Mouse (Mus musculus): Measurements from ENCODE around the gene Akap13. TPM values are rescaled to one million over a fixed set of nuclear protein-coding genes. Genes with fewer than 3 reads are reported as not detected.

Gene Akap13
- polyA plus RNA-seq, 1 experiment: 51.8 TPM

- H3K4me1 ChIP-seq (ENCODE audit: control insufficient read depth, insufficient read depth, low read length): no peaks in the 10 kb centered on the region
- H3K4me3 ChIP-seq (ENCODE audit: insufficient read depth, low read length): no peak overlapping the region
- H3K27ac ChIP-seq (ENCODE audit: insufficient read depth, low read length): no peak overlapping the region
- TF ChIP-seq CTCF (IDR thresholded peaks at IDR 0.05; ENCODE audit: borderline replicate concordance, insufficient read depth, low read length) (no peak), POLR2A (IDR thresholded peaks at IDR 0.05; ENCODE audit: low read depth, low read length) (no peak)
These were observed 51.3 kb downstream of the Akap13 start for GRCm38 (mm10) chr7:75506628-75507027.

DNA sequence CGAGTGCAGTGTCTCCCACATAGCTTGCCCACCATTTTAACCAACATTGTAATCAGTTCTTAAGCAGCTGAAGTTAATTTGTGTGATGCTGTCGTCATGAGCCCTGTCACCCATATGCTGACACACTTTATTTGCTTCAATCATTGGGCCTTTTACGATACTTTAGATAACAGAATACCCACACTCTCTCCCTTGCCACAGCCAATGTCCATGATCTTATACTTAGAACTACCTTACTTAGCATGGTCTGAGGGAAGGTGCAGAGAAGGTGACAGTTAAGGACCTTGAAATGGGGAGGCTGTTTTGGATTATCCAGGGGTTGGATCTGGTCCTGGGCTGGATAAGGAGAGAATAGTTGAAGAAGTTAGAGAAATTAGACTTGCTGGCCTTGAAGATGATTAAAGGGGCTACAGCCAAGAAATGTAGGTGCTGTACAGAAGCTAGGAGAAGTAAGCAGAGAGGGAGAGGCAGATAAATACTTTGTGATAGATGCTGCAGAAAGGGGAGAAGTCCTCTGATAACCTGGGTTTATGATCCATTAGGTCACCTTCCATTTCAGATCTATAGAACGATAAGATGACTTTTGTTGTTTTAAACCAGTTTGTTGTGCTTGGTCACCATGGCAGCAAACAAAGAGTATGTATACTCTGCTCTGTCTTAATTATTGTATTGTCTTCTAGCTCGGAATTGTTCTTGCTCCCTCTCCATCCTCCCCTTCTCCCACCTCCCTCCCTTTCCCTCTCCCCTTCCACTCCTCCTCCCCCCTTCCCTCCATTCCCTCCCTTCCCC, 53.9 kb downstream of the Akap13 start:
- Histone ChIP-seq H3K27ac (ENCODE audit: insufficient read depth, low read length) (no peak overlapping the region), H3K4me3 (ENCODE audit: insufficient read depth, low read length) (no peak overlapping the region), H3K4me1 (ENCODE audit: control insufficient read depth, insufficient read depth, low read length) (no peaks in the 10 kb centered on the region)
- no peak for TF ChIP-seq POLR2A (IDR thresholded peaks at IDR 0.05; ENCODE audit: low read depth, low read length)
- TF ChIP-seq CTCF (IDR thresholded peaks at IDR 0.05; ENCODE audit: borderline replicate concordance, insufficient read depth, low read length): no peak

- H3K27ac ChIP-seq (ENCODE audit: insufficient read depth, low read length): no peak overlapping the region
- TF ChIP-seq CTCF (IDR thresholded peaks at IDR 0.05; ENCODE audit: borderline replicate concordance, insufficient read depth, low read length) (no peak), POLR2A (IDR thresholded peaks at IDR 0.05; ENCODE audit: low read depth, low read length) (no peak)
- H3K4me3 ChIP-seq (ENCODE audit: insufficient read depth, low read length): no peak overlapping the region
These were observed 60.1 kb downstream of the Akap13 start for GRCm38 (mm10) chr7:75515472-75515871.

DNA sequence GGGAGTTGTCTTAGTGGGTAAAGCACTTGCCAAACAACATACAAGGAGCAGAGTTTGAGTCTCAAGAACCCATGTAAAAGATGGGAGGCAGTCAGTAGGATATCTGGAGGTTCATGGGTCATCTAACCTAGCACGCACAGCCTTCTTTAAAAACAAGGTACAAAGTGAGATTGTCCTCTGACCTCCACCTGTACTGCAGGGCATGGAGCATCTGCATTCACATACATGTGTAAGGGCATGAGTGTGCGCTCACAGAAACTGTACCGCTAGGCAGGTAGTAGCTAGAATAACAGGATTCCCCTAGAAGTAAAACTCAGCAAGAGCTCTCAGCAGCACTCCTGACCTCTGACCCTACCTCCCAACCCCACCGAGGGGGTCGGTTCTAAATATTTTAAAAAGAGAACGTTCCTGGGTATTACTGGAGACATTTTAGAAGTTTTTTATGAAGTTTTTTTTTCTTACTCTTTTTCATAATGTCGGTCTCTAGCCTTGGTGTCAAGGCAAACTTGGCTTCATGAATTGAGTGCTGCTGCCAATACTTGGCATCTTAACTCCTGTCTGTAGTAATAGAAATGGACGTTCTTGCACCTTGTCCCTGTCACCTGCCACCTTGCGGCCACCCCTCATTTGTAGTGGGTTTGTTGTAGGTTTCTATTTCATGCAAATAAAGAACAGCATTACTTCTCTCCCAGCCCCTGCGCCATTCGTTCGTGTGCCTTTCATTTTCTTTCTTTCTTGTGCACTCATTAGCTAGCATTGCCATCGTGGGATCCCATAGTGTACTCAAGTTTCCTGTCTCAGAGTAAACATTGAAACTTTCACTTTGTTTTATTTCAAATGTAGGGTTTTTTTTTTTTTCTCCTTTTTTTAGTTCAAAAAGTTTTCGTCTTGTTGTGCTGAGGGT, 61.6 kb downstream of the Akap13 start:
- Histone ChIP-seq H3K4me1 (ENCODE audit: control insufficient read depth, insufficient read depth, low read length) (peaks cover 3% of the 10 kb centered on the region), H3K4me3 (ENCODE audit: insufficient read depth, low read length) (no peak overlapping the region), H3K27ac (ENCODE audit: insufficient read depth, low read length) (no peak overlapping the region)
- TF ChIP-seq POLR2A (IDR thresholded peaks at IDR 0.05; ENCODE audit: low read depth, low read length): no peak
- no peak for TF ChIP-seq CTCF (IDR thresholded peaks at IDR 0.05; ENCODE audit: borderline replicate concordance, insufficient read depth, low read length)

More at GRCm38 (mm10) chr7:75515472-75515871, 60.1 kb downstream of the Akap13 start:
- no peaks in the 10 kb centered on the region for H3K4me1 ChIP-seq (ENCODE audit: control insufficient read depth, insufficient read depth, low read length)

DNA sequence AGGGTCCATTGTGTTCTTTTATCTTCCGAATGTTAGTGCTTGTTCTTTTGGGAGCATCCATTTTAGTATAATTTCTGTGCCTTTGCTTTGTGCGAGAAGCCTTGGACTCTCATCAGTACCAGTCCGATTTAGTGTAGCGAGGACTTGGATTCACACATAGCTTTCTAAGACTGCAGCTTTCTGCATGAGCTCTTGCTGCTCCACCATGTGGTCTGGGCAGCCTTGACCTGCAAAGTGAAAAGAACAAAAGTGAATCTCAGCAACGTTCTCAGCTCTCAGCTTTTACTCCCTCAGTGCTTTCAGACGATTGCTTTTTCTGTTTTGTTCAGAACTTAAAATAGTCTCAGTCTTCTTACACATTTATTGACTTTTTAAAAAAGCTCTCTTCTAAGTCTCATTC, 65.2 kb downstream of the Akap13 start:
- Histone ChIP-seq H3K27ac (ENCODE audit: insufficient read depth, low read length) (no peak overlapping the region), H3K4me3 (ENCODE audit: insufficient read depth, low read length) (no peak overlapping the region), H3K4me1 (ENCODE audit: control insufficient read depth, insufficient read depth, low read length) (peaks cover 5% of the 10 kb centered on the region)
- TF ChIP-seq CTCF (IDR thresholded peaks at IDR 0.05; ENCODE audit: borderline replicate concordance, insufficient read depth, low read length) (no peak), POLR2A (IDR thresholded peaks at IDR 0.05; ENCODE audit: low read depth, low read length) (no peak)

- H3K4me3 ChIP-seq (ENCODE audit: insufficient read depth, low read length): no peak overlapping the region
- H3K27ac ChIP-seq (ENCODE audit: insufficient read depth, low read length): peak overlapping the region; percentile 10; the same call in 1 of the 2 replicates
- no peak for TF ChIP-seq POLR2A (IDR thresholded peaks at IDR 0.05; ENCODE audit: low read depth, low read length)
- no peak for TF ChIP-seq CTCF (IDR thresholded peaks at IDR 0.05; ENCODE audit: borderline replicate concordance, insufficient read depth, low read length)
- peaks cover 7% of the 10 kb centered on the region for H3K4me1 ChIP-seq (ENCODE audit: control insufficient read depth, insufficient read depth, low read length)
These were observed 65.9 kb downstream of the Akap13 start for GRCm38 (mm10) chr7:75521199-75521598.

- Histone ChIP-seq H3K27ac (ENCODE audit: insufficient read depth, low read length) (no peak overlapping the region), H3K4me3 (ENCODE audit: insufficient read depth, low read length) (no peak overlapping the region)
- no peak for TF ChIP-seq CTCF (IDR thresholded peaks at IDR 0.05; ENCODE audit: borderline replicate concordance, insufficient read depth, low read length)
- TF ChIP-seq POLR2A (IDR thresholded peaks at IDR 0.05; ENCODE audit: low read depth, low read length): no peak
These were observed 66.9 kb downstream of the Akap13 start for GRCm38 (mm10) chr7:75522226-75522625.

GRCm38 (mm10) chr7:75524789-75525569, 69.6 kb downstream of the Akap13 start:
- H3K4me1 ChIP-seq (ENCODE audit: control insufficient read depth, insufficient read depth, low read length): peaks cover 14% of the 10 kb centered on the region
- TF ChIP-seq POLR2A (IDR thresholded peaks at IDR 0.05; ENCODE audit: low read depth, low read length) (no peak), CTCF (IDR thresholded peaks at IDR 0.05; ENCODE audit: borderline replicate concordance, insufficient read depth, low read length) (no peak)
- no peak overlapping the region for H3K27ac ChIP-seq (ENCODE audit: insufficient read depth, low read length)
- no peak overlapping the region for H3K4me3 ChIP-seq (ENCODE audit: insufficient read depth, low read length)

More at GRCm38 (mm10) chr7:75522226-75522625, 66.9 kb downstream of the Akap13 start:
- peaks cover 7% of the 10 kb centered on the region for H3K4me1 ChIP-seq (ENCODE audit: control insufficient read depth, insufficient read depth, low read length)

DNA sequence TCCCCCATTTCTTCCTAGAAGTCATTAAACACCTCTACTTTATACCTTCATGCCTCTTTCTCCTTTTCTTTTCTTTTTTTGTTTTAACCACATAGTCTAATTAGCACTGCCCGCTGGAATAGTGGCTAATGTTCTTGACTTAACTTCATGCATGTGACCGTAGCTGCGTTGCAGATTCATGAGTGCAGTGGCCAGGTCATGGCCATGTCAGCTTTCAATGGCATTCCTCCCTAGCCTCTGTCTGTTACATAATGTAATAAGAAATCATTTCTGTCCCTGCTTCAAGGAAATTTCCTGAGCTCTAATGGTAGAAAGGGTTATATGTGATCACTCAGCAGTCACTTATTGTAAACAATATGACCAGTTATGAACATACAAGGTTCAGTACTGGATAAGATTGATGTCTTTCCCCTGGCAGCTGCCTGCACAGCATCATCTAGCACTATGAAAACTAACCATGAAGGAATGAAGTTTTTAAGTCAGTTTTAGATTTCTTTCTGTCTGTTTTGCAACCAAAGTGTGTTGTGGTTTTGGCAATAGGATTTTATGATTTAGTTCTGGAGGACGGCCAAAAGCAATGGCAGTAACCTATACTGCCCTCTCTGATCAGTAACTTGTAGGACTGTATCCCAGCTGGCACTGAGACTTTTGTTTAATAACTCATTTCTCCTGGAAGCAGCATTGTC, 70.5 kb downstream of the Akap13 start:
- TF ChIP-seq POLR2A (IDR thresholded peaks at IDR 0.05; ENCODE audit: low read depth, low read length) (no peak), CTCF (IDR thresholded peaks at IDR 0.05; ENCODE audit: borderline replicate concordance, insufficient read depth, low read length) (no peak)
- Histone ChIP-seq H3K4me1 (ENCODE audit: control insufficient read depth, insufficient read depth, low read length) (peaks cover 14% of the 10 kb centered on the region), H3K4me3 (ENCODE audit: insufficient read depth, low read length) (no peak overlapping the region), H3K27ac (ENCODE audit: insufficient read depth, low read length) (no peak overlapping the region)
